16 mouse cellular contexts compared by ENCODE assay signal in the genomic region with DNA sequence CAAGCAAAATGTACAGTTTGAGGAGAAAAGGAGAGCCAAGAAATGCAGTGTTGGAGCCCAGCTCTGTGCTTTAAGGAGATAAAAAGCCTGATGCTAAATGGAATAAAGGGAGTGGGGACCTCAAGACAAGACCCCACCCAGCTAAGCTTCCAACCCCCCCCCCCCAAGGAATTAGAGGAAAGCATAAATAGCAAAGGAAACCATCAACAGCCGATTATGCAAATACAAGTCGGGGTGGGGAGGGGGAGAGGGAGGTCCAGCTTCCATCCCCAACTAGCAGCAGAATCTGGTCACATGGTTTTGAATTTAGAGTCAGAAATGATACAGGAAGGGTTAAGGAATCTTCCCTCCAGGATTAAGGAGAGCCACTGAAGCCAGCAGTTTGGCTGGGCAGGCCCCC. TPM values are rescaled to one million over a fixed set of nuclear protein-coding genes. Genes with fewer than 3 reads are reported as not detected.
"Had no signal": no experiment of that assay in that cellular context is flagged by ENCODE, and none has a peak within 500 bp of the region (broad histone marks: within the 10 kb centered on the region; RNA-seq: fewer than 3 reads in every experiment).

No protein-coding gene starts in this region.

- DNase-seq: cerebellum, adult 9-11 months; cerebellum, postnatal 10 days; cerebellum, postnatal 14 days; cerebellum, postnatal 25 days; cerebellum, postnatal 36 days; embryo, embryonic 11 days; forebrain, postnatal 0 days; gastrocnemius, adult 2 months; gastrocnemius, postnatal 10 days; gastrocnemius, postnatal 14 days; gastrocnemius, postnatal 36 days; heart, adult 11 months; heart, adult 18-20 months; heart, adult 2 months had no signal

RNA-seq across cellular contexts. Expression of a gene that starts 22.2 kb away (rescaled TPM):
- total RNA-seq: common myeloid progenitor, adult 5-6 weeks; granulocyte monocyte progenitor cell, adult 5-6 weeks had no signal
